Mouse (Mus musculus) right cerebral cortex, postnatal 10 days (tissue): Measurements from ENCODE around the gene Fam160a1.

Experiments
- DNase-seq, 2 experiments: peaks; one replicate each; pipeline ENCODE4 v3.0.0; 2021; ENCODE audit warnings: low spot score in 2 of 2

Gene Fam160a1

DNA sequence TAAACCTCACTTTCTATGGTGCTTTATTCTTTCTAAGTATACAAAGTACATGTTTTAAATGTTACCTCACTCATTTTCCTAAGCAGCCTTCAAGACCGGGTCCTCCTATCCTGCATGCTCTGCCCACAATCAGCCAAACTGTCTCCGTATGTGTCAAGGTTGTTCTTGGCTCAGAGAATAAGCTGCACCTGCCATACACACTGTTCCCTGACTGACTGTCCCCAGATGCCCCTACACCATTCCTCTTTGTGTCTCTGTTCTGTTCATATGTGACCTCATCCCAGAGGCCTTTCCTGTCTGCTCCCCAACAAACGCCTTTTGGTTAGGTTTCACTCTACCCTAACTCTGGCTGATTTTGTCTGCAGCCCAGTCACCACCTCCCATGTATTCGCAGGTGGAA, 10.2 kb upstream of the Fam160a1 start:
- no peak for DNase-seq

DNA sequence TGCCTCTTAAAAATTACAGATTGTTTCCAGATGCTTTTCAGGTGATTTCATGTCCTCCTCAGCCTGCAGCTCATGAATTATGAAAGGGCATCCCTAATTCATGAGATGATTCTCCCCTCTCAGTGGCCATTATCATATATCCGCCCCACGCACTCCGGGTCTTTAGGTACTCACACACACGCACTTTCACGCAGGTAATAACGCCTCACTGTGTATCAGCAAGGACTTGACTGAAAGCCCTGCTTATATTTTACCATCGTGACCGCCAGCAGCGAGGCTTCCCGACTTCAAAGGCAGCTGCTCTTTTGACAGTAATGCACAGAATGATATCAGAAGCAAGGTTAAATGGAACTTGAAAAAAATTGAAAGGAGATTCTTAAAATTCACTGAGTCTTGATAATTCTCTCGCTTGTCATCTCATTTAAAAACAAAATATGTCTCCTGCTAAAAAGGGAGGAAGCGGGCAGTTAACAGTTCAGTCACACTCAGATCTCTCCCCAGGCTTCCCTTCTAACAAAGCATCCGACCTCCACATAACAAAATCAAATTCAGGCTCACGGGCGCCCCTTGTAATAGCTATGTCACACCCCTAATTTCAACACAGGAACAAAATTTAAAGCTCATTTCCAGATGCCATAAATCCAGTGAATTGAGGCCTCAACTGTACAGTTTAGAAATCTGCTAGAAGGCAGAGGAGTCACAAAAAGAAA, 3.9 kb upstream of the Fam160a1 start:
- DNase-seq = no peak

DNA sequence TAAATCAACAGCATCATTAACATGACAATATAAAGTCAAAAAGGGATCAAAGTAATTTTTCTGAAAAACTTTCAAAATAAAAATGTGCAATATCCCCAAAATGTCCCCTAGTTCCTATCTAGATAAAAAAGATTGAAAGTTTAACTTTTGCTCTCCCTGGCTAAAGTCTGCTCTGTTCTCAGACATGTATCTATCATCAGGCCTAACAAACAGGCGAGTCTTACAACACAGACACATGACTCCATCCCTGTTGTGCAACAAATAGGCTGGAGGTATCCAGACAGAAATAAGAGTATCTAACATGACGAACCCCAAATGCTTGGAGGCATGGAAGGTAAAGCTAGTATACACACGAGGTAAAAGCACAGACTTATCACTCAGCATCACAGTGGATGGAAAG, 2.2 kb upstream of the Fam160a1 start:
- DNase-seq = no peak

DNA sequence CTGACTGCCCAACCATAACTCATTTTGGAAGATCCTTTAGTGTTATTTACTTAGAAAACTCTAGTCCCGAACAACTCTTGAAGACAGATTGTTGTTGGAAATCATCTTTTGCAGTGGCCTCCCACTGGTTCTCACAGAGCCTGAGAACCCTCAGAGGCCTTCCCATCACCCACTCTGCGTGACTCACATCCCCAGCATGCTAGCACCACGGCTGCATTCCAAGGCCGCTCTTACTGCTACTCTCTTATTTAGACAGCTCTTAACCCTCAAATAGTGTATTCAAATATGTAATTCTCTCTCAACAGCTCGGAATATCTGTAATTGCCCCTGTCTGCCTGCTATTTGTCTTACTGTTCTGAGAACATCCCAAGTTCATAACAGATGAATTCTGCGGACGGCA, 2.9 kb downstream of the Fam160a1 start:
- peak in 1 of 2 experiments; percentile 46 for DNase-seq

DNA sequence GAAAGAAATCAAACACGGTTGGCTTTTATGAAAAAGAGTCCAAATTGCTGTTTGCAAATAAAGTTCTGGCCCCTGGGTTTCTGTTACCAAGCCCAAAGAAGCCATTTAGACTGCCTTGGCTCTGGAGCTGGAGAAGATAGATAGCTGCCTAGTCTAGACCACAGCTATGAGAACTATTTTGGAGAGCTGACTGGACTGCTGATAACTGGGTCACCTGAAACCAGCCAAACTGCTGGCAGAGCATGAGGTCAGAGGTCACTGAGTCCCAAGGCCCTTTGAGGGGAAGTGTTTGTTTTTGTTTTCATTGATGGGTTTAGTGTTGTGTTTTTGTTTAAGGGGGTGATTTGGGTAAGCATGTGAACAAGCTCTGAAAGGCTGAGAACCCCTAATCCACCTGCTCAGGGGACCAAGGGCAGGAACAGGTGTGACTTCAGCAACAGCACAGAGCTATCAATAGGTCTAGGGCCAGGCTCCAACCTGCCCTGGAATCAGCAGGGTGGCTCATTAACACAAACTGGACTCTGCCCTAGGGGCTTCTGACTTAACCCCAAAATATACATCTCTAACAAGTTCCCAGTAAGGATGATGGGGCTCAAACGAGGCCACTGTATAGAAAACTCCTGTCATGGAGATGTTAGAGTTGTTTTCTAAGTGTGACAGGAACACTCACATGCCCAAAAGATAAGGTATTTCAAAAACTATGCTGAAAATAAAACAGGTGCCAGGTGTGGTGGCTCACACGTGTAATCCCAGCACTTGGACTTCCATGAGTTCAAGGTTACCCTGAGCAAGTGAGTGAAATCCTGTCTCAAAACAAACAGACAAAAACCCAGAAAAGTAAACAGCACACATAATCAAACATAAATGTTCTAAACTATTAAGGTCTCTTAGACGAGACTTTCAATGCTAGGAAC, 3.7 kb downstream of the Fam160a1 start:
- DNase-seq = no peak

DNA sequence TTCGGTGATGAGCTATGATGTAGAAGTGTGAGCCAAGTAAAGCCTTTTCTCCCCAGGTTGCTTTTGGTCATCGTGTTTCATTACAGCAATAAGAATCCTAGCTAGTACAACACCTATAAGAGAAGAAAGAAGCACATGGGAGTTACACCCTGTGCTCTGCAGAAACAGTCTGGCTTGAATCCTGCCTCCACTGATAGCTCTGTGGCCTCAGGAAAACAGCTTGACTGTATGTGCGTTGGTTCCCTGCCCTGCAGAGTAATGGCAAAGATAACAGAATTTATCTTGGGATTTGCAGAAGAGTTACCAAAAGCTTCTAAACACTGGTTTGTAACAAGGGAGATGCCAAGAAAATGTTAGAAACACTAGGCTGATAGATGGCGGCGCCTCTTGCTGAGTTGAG, 5.1 kb downstream of the Fam160a1 start:
- no peak for DNase-seq

DNA sequence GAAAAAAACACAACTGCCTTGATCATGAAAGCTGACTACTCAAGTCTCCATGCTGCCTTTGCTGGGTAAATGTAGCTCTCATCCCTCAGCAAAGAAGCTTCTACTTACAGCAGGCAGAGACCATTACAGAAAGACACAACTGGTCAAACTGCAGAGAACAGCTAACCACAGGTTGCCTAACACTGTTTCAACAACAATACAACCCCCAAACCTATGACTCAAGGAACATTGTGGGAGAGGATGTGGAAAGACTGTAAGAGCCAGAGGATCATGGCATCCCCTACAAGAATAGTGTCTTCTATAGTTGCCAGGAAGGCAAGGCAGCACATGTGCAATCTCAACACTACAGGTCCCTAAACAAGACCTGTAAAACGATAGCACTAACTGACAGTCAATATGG, 23.9 kb downstream of the Fam160a1 start:
- DNase-seq = no peak

DNA sequence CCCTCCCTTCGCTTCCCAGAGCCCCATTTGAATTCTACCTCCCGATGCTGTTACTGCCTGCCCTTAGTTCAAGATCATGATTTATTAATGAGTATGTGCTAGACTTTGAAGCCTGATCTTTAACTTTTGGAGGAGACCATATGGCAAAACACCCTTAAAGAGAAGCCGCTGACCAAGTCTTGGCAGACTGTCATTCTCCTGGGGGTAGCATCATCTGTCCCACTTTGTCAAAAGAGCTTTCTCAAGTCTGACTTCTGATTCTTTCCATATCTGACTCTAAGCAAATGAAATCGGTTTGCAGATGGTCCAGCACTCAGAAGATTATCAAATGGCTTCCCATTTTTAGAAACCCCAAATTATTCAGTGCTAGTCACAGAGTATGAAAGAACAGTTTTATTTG, 27.3 kb downstream of the Fam160a1 start:
- DNase-seq = no peak

DNA sequence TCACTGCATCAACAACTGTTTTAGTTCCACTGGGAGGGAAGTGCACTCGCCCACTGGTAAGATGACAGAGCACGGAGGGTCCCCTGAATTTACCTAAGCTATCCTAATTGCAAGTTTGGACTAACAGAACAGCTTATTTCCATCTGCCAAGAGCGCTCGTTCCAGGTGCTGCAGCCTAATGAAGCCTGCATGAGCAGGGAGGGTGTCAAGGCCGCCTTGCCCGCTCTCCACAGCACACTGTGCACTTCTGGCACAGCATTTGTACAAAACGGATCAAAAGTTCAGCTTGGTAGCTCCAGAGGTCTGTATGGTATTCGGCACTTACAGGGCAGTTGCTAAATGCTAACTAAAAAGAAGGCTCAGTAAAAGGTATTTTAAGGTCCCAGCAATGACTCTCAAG, 30.6 kb downstream of the Fam160a1 start:
- DNase-seq = no peak

DNA sequence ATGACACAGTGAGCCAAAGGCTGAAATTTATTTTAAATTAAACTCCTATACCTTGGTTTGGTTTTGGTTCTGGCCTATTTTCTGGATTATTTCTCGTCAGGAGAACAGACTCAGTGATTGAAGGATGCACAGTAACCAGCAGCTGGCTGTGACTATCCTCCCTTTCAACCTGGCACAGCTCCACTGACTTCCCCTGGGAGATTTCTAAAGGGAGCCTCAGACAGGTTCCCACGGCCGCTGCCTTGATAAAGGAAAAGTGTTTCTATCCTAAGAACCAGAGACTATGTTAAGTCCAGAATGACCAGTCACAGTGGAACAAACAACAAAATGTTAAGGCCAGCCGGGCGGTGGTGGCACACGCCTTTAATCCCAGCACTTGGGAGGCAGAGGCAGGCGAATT, 36.2 kb downstream of the Fam160a1 start:
- peak in 1 of 2 experiments; percentile 43 for DNase-seq

DNA sequence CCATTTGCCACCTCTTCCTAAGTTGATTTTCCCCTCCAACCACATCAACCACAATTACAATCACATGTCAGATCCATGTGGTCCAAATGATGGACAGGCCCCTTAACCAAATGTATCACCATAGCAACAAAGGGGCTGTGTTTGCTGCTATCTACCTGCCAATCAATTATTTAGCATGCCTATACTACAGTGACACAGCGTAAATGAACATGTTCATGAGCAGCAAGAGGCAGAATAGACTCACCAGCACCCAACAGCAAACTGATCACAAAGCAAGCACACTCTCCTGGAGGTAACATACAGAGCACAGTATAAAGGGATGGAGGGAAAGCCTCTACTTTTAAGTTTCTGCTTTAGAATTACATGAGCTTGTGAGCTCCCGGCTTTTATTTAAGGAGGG, 36.8 kb downstream of the Fam160a1 start:
- no peak for DNase-seq

DNA sequence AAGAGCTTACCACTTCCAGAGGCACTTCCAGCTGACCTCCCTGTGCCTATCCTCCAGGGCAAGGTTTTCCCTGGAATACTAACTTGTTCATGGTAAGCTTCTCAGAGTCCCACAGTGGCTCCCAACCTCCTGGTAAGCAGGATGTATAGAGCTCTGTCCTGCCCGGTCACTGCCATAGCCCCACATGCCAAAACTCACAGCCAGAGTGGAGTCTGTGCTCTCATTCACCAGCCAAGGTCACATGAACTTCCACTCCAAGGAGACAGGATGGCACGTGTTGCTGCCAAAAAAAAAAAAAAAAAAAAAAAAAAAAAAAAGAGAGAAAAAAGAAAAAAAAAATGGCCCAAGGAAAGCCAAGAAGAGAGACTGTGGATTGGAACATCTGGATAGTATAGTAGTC, 39.2 kb downstream of the Fam160a1 start:
- DNase-seq = no peak

DNA sequence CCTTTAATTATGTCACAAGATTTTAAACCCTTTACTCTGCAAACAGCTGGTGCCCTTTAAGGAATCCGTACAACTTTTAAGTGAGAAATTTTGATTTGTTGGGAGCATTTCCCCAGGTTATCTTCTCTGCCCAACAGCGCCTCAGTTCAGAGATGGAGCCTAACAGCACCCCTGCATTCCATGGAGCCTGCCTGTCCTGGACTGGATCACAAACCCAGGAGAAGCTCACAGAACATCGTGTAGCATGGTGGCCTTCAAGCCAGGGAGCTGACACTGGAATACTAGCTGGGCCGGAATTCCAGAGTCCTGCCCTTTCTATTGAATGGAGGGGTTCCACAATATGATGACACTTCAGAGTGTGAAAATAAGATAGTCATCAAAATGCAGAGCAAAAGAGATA, 39.7 kb downstream of the Fam160a1 start:
- no peak for DNase-seq

DNA sequence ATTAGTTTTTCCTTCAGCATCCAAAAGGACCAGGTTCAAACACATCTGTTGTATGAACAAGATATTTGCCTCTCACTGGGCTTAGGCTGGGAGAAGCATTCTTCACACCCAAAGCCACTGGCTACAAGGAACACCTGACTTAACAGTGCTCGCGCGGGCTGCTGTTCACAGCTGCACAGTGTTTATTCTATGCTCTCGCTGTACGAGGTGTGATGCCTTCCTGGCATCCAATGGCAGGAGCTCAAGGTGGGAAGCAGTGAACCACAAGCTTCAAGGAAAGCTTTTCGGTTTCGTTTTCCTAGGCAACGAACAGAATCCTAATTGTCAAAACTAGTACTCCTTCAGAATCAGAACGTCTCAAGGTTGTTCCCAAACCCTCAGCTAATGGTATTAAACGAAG, 40.4 kb downstream of the Fam160a1 start:
- DNase-seq = no peak

DNA sequence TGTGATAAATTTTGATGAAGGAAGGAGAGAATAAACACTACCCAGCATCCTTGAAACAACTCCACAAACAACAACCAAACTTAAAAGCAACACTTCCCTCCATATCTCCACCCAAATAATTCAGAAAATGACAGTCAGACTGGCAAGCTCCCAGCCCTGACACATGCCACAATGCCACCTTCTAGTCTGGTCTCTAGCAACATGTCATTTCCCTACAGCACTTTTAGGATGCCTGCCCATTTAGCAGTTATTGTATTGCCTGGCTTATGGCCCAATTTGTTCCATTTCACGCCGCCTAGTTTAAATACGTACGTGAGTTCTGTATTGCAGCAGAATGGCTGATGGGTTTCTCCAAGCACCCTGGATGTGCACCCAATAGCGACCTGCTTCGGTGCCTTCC, 41.0 kb downstream of the Fam160a1 start:
- DNase-seq = no peak

DNA sequence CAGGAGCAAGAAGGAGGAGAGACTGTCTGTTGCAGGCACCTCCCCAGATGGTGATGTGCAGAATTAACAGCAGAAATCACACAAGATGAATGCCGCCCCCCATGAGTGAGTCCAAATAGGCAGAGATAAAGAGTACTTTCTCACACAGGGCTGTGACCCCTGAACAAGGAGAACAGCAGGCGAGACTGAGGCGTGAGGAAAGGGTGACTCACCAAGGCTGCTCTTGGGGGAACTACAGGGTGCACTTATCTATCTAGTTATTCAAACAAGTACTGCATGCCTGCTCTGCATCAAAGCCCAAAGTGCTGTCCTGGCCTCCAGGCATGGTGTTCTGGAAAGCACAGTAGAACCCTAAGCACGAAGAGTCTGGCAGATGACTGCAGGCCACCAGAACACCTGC, 43.2 kb downstream of the Fam160a1 start:
- peak in 1 of 2 experiments; percentile 38 for DNase-seq

DNA sequence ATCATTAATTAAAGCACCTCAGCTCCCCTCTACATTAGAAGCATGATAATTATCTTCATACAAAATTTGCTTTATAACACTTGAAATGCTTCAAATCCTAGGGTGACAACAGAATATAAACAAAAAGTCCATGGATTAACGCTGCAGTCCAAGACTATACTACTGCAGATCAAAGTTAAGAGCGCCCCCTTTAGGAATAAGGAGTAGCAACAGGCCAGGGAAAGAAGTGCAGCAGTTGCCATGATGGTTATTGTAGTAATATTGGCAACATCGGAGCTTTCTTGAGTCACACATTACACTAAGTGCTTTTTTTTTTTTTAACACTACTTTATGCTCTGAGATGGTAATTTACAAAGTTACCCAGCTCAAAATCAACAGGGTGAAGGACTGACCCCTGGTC, 43.7 kb downstream of the Fam160a1 start:
- DNase-seq = peak in 1 of 2 experiments; percentile 43

DNA sequence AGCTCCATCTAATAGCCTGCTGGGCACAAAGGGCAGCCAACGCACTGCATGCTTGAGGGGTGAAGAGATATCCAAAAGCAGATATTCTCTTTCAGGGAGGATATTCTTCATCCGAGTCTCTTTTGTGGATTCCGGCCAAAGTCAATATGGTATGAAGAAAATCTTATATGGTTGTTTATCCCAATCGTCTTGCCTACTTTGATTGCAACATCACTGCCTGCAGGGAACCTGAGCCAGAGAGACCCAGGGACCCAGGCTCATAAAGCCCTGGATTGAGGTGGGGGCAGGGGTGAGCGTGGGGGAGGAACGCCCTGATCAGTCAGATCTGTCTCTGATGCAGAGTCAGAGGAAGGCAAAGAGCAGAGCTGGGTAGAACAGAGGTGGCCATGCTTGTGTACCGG, 52.2 kb downstream of the Fam160a1 start:
- no peak for DNase-seq

DNA sequence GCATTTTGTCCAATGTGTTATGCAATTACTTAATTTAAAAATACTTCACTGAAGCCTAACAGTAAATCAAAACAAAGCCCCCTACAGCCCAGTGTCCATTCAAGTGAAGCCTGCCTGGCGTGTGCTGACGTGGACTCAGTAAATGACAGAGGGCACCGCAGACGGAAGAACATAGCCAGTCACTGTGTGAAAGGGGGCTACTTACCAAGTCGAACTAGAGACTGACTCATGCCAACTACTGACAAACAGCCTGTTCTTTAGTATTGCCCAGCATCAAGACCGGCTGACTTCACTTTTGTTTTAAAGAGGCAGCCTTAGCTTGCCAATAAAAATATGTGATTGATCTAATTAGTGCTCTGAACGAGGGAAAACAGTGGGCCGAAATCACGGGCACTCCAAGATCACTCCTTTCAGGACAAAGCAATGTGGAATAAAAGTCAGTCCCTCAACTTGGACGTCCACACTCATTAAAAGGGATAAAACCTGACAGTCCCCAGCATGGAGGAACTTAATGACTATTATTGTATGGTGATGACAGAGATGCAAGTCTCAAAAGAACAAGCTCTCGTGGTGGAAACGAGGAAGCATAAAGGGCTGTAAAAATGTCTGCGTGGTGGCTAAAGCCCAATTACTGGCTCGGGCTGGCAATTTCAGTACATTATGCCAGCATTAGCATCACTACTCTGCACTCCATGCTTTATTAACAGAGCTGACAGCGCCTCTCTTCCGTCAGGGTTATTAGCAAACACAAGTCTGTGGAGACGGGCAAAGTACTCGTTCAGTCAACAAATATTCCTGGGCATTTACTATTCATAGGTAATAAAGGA, 52.9 kb downstream of the Fam160a1 start:
- DNase-seq = no peak

DNA sequence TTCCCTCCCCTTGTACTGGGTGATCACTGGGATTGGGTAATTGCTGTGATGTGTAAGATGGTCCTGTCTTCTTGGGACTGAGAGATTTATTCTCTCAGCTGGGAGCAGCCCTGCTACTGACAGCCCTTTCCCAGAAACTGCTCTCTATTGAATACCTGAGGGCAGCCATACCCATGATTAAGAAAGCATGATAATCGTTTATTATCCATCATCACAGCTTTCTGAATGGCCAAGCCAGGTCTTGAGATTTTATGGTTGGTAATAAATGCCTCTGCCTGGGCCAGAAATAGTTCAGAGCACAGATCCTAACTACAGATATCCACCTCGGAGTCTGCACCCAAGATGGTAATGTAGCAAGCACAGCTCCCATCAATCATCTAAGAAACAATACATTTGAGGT, 59.1 kb downstream of the Fam160a1 start:
- no peak for DNase-seq

DNA sequence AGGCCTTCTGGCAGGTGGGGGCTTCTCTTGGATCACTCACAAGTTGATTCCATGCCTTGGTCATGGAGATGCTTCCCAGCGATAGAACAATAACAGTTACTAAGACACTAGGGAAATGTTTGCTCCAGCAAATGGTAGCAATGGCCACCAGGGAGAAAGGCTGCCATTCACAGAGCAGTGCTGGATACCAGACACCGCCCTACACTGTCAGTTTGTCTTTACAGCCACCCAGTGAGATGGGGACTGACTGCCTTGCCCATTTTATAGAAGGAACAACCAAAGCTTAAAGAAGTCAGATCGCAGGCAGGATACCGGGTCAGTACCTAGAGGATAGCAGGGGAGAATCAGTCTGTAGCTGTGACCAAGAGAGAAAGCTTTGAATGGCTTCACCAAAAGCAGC, 59.7 kb downstream of the Fam160a1 start:
- no peak for DNase-seq

DNA sequence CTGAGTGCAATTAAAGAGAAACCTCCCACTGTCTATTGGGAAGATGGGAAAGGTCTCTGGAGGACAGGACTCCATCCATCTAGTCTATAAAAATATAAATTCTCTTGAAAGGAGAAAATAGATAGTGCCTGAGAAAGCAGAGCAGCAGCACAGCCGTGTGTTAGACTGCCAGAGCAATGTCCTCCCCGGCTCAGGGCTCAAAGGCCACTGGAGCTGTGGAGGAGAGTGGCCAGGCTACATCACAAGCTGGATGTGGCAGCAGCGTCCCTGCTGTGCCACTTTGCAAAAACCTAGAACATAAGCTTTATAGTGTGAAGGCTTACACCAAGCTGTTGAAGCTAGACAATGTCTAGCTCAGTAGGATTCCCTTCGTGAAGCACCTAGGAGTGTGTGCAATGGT, 67.7 kb downstream of the Fam160a1 start:
- DNase-seq = no peak
